ENCODE assay signal across 9 mouse cellular contexts in genomic region chr7:19005417-19006121, GRCm38 (mm10). TPM values are rescaled to one million over a fixed set of nuclear protein-coding genes. Genes with fewer than 3 reads are reported as not detected.
DNase-seq lines count a peak whose midpoint lies in the region; ATAC-seq lines count a peak whose summit lies in the region.
"Had no signal": no experiment of that assay in that cellular context is flagged by ENCODE, and none has a peak within 500 bp of the region (broad histone marks: within the 10 kb centered on the region; RNA-seq: fewer than 3 reads in every experiment).

No protein-coding gene starts in this region.

- H3K27ac ChIP-seq in kidney, embryonic 14.5 days (ENCODE audit: low read depth, low read length), result no peak overlapping the region
- H3K27ac ChIP-seq in embryonic facial prominence, embryonic 13.5 days, result no peak overlapping the region
- H3K27ac ChIP-seq in intestine, embryonic 15.5 days, result peak overlapping the region; percentile 99; the same call in 1 of the 2 replicates
- no peak overlapping the region for H3K27ac ChIP-seq in neural tube, embryonic 12.5 days

- ATAC-seq in kidney, embryonic 14.5 days (ENCODE audit: low FRiP score, low TSS enrichment), result no peak
- ATAC-seq in embryonic facial prominence, embryonic 13.5 days (ENCODE audit: insufficient number of reproducible peaks, insufficient read depth, low FRiP score, low TSS enrichment, low read depth), result no peak
- ATAC-seq in intestine, embryonic 15.5 days, result no peak
- ATAC-seq in neural tube, embryonic 12.5 days (ENCODE audit: low FRiP score, low read depth), result no peak
- ATAC-seq in frontal cortex, adult (ENCODE audit: low TSS enrichment), result no peak

- H3K36me3 ChIP-seq in kidney, embryonic 14.5 days (ENCODE audit: control insufficient read depth, insufficient read depth, low read length), result peaks cover 24% of the 10 kb centered on the region
- H3K36me3 ChIP-seq in embryonic facial prominence, embryonic 13.5 days, result peaks cover 32% of the 10 kb centered on the region
- H3K36me3 ChIP-seq in intestine, embryonic 15.5 days, result peaks cover 8% of the 10 kb centered on the region; the same call in 1 of the 2 replicates
- H3K36me3 ChIP-seq in neural tube, embryonic 12.5 days, result peaks cover 25% of the 10 kb centered on the region

- peak overlapping the region; percentile 98 for H3K4me2 ChIP-seq in kidney, embryonic 14.5 days (replicated peaks; ENCODE audit: low read depth, low read length)
- H3K4me2 ChIP-seq in embryonic facial prominence, embryonic 13.5 days, result peak overlapping the region; percentile 99
- peak overlapping the region; percentile 98 for H3K4me2 ChIP-seq in intestine, embryonic 15.5 days (replicated peaks)
- peak overlapping the region; percentile 100 for H3K4me2 ChIP-seq in neural tube, embryonic 12.5 days (replicated peaks)

- no peak for DNase-seq in kidney, adult 11 months
- no peak for DNase-seq in adrenal gland, postnatal 25 days
- no peak for DNase-seq in T-cell, adult 2 months (ENCODE audit: low spot score)

- peak overlapping the region; percentile 93 for H3K9ac ChIP-seq in kidney, embryonic 14.5 days (ENCODE audit: low read depth, low read length)
- H3K9ac ChIP-seq in embryonic facial prominence, embryonic 13.5 days, result peak overlapping the region; percentile 97
- H3K9ac ChIP-seq in intestine, embryonic 15.5 days, result peak overlapping the region; percentile 93; the same call in 1 of the 2 replicates
- peak overlapping the region; percentile 94; the same call in 1 of the 2 replicates for H3K9ac ChIP-seq in neural tube, embryonic 12.5 days

- 87% methylated on average over 34 of the region's 34 CpGs for WGBS in kidney, embryonic 14.5 days
- WGBS in embryonic facial prominence, embryonic 13.5 days, result 79% methylated on average over 34 of the region's 34 CpGs
- 73% methylated on average over 34 of the region's 34 CpGs for WGBS in intestine, embryonic 15.5 days
- WGBS in neural tube, embryonic 12.5 days, result 83% methylated on average over 34 of the region's 34 CpGs

- peak overlapping the region; percentile 90 for H3K4me3 ChIP-seq in kidney, embryonic 14.5 days (ENCODE audit: low read length)
- H3K4me3 ChIP-seq in embryonic facial prominence, embryonic 13.5 days, result peak overlapping the region; percentile 88
- H3K4me3 ChIP-seq in intestine, embryonic 15.5 days (replicated peaks), result peak overlapping the region; percentile 78
- peak overlapping the region; percentile 92; the same call in 1 of the 2 replicates for H3K4me3 ChIP-seq in neural tube, embryonic 12.5 days

- peaks cover 46% of the 10 kb centered on the region for H3K4me1 ChIP-seq in kidney, embryonic 14.5 days (ENCODE audit: control insufficient read depth, insufficient read depth, low read length)
- peaks cover 49% of the 10 kb centered on the region for H3K4me1 ChIP-seq in embryonic facial prominence, embryonic 13.5 days
- peaks cover 61% of the 10 kb centered on the region for H3K4me1 ChIP-seq in intestine, embryonic 15.5 days (replicated peaks)
- peaks cover 39% of the 10 kb centered on the region for H3K4me1 ChIP-seq in neural tube, embryonic 12.5 days

- no peaks in the 10 kb centered on the region for H3K27me3 ChIP-seq in kidney, embryonic 14.5 days (ENCODE audit: control insufficient read depth, insufficient read depth, low read length)
- H3K27me3 ChIP-seq in embryonic facial prominence, embryonic 13.5 days, result no peaks in the 10 kb centered on the region
- no peaks in the 10 kb centered on the region for H3K27me3 ChIP-seq in intestine, embryonic 15.5 days (replicated peaks)
- H3K27me3 ChIP-seq in neural tube, embryonic 12.5 days (replicated peaks), result no peaks in the 10 kb centered on the region

- no peaks in the 10 kb centered on the region for H3K9me3 ChIP-seq in kidney, embryonic 14.5 days (ENCODE audit: control insufficient read depth, low read length)
- no peaks in the 10 kb centered on the region for H3K9me3 ChIP-seq in embryonic facial prominence, embryonic 13.5 days
- H3K9me3 ChIP-seq in intestine, embryonic 15.5 days, result no peaks in the 10 kb centered on the region
- H3K9me3 ChIP-seq in neural tube, embryonic 12.5 days, result no peaks in the 10 kb centered on the region

RNA-seq across cellular contexts. Expression of gene Irf2bp1, which starts 1.7 kb away (rescaled TPM):
- polyA plus RNA-seq in kidney, embryonic 14.5 days (2014; fragmentation: Nextera tagmentation; extraction: Ambion mirVana), result 28.6 and 30.3 TPM in 2 replicates
- polyA plus RNA-seq in embryonic facial prominence, embryonic 13.5 days (2015; fragmentation: Nextera tagmentation; extraction: Ambion mirVana), result 30.1 and 33.2 TPM in 2 replicates
- polyA plus RNA-seq in intestine, embryonic 15.5 days (2015; fragmentation: Nextera tagmentation; extraction: Ambion mirVana), result 24.5 and 24.6 TPM in 2 replicates
- polyA plus RNA-seq in neural tube, embryonic 12.5 days (2016; fragmentation: Nextera tagmentation; extraction: Ambion mirVana), result 41.6 and 45.2 TPM in 2 replicates
- total RNA-seq in adrenal gland, postnatal 25 days (2021), result 45.8 and 48.3 TPM in 2 replicates

RNA-seq across cellular contexts. Expression of gene Mypop, which starts 14.5 kb away (rescaled TPM):
- polyA plus RNA-seq in kidney, embryonic 14.5 days (2014; fragmentation: Nextera tagmentation; extraction: Ambion mirVana), result 3.9 and 4.9 TPM in 2 replicates
- polyA plus RNA-seq in embryonic facial prominence, embryonic 13.5 days (2015; fragmentation: Nextera tagmentation; extraction: Ambion mirVana), result 6.0 and 6.7 TPM in 2 replicates
- 2.5 and 2.9 TPM in 2 replicates for polyA plus RNA-seq in intestine, embryonic 15.5 days (2015; fragmentation: Nextera tagmentation; extraction: Ambion mirVana)
- polyA plus RNA-seq in neural tube, embryonic 12.5 days (2016; fragmentation: Nextera tagmentation; extraction: Ambion mirVana), result 6.1 and 7.0 TPM in 2 replicates
- 10.9 and 13.0 TPM in 2 replicates for total RNA-seq in adrenal gland, postnatal 25 days (2021)

RNA-seq across cellular contexts. Expression of gene Foxa3, which starts 17.8 kb away (rescaled TPM):
- not detected in 2 replicates for polyA plus RNA-seq in kidney, embryonic 14.5 days (2014; fragmentation: Nextera tagmentation; extraction: Ambion mirVana)
- 0.62 and 1.8 TPM in 2 replicates for polyA plus RNA-seq in embryonic facial prominence, embryonic 13.5 days (2015; fragmentation: Nextera tagmentation; extraction: Ambion mirVana)
- 26.6 and 28.3 TPM in 2 replicates for polyA plus RNA-seq in intestine, embryonic 15.5 days (2015; fragmentation: Nextera tagmentation; extraction: Ambion mirVana)
- polyA plus RNA-seq in neural tube, embryonic 12.5 days (2016; fragmentation: Nextera tagmentation; extraction: Ambion mirVana), result 0.09 and 0.19 TPM in 2 replicates
- total RNA-seq in adrenal gland, postnatal 25 days (2021), result 0.76 TPM in 1 of 2 replicates, not detected in the other

RNA-seq across cellular contexts. Expression of gene Nanos2, which starts 18.4 kb away (rescaled TPM):
- not detected in 2 replicates for polyA plus RNA-seq in kidney, embryonic 14.5 days (2014; fragmentation: Nextera tagmentation; extraction: Ambion mirVana)
- not detected in 2 replicates for polyA plus RNA-seq in embryonic facial prominence, embryonic 13.5 days (2015; fragmentation: Nextera tagmentation; extraction: Ambion mirVana)
- not detected in 2 replicates for polyA plus RNA-seq in intestine, embryonic 15.5 days (2015; fragmentation: Nextera tagmentation; extraction: Ambion mirVana)
- 0.24 and 0.72 TPM in 2 replicates for polyA plus RNA-seq in neural tube, embryonic 12.5 days (2016; fragmentation: Nextera tagmentation; extraction: Ambion mirVana)
- total RNA-seq in adrenal gland, postnatal 25 days (2021), result not detected in 2 replicates
- total RNA-seq: hematopoietic stem cell, adult 5-6 weeks had no signal

RNA-seq across cellular contexts. Expression of gene Sympk, which starts 18.6 kb away (rescaled TPM):
- polyA plus RNA-seq in kidney, embryonic 14.5 days (2014; fragmentation: Nextera tagmentation; extraction: Ambion mirVana), result 26.7 and 39.4 TPM in 2 replicates
- 36.0 and 43.2 TPM in 2 replicates for polyA plus RNA-seq in embryonic facial prominence, embryonic 13.5 days (2015; fragmentation: Nextera tagmentation; extraction: Ambion mirVana)
- polyA plus RNA-seq in intestine, embryonic 15.5 days (2015; fragmentation: Nextera tagmentation; extraction: Ambion mirVana), result 29.6 and 30.3 TPM in 2 replicates
- 46.9 and 47.3 TPM in 2 replicates for polyA plus RNA-seq in neural tube, embryonic 12.5 days (2016; fragmentation: Nextera tagmentation; extraction: Ambion mirVana)
- 120 and 126 TPM in 2 replicates for total RNA-seq in adrenal gland, postnatal 25 days (2021)
